Mouse (Mus musculus): ENCODE data around the gene Maip1. TPM values are rescaled to one million over a fixed set of nuclear protein-coding genes. Genes with fewer than 3 reads are reported as not detected.

The Maip1 gene
- polyA plus RNA-seq, 2 experiments, result 4.5 to 8.4 TPM

DNA sequence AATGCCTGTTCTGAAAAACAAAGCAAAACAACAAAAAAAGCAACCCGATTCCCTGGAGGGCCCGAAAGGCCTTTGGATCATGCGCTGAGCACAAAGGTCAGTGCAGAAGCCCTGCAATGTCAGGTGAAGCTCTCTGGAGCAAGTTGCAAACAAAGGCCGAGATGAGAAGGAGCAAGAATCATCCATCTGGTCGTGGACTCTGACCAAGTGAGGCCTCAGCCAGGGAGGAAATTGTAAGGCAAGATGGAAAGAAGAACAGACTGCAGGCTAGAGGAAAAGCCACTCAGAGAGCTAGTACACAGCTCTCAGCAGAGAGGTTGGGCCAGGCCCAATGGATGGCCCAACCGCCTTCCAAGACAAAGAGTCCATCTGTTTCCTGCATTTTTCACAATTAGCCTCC is 32.9 kb downstream of the Maip1 start:
- 67% methylated on average over 6 of the region's 6 CpGs for WGBS (ENCODE audit: insufficient replicate concordance)
- no peak for TF ChIP-seq CTCF (IDR thresholded peaks at IDR 0.05; ENCODE audit: low read depth)
- no peak for TF ChIP-seq EP300 (IDR thresholded peaks at IDR 0.05; ENCODE audit: low read depth)
- Histone ChIP-seq H3K9me3 (ENCODE audit: control insufficient read depth, low read length) (no peaks in the 10 kb centered on the region), H3K36me3 (replicated peaks; ENCODE audit: control insufficient read depth, insufficient read depth, low read depth) (no peaks in the 10 kb centered on the region), H3K27me3 (ENCODE audit: control insufficient read depth, insufficient read depth, low read length) (no peaks in the 10 kb centered on the region), H3K4me2 (ENCODE audit: low read depth) (no peak overlapping the region), H3K4me1 (replicated peaks; ENCODE audit: control insufficient read depth in 2 of 2, insufficient read depth in 2 of 2, low read length in 1 of 2) (peaks cover 2 to 9% of the 10 kb centered on the region in 2 experiments; a peak in 2 of 4 replicates), H3K9ac (replicated peaks) (no peak overlapping the region), H3K4me3 (ENCODE audit: insufficient read depth in 1 of 2, low read depth in 2 of 2, low read length in 2 of 2) (no peak overlapping the region), H3K27ac (no peak overlapping the region)
- ATAC-seq (ENCODE audit: insufficient read depth), result no peak
- DNase-seq (ENCODE audit: low read depth in 3 of 3, low spot score in 3 of 3), result no peak

GRCm38 (mm10) chr1:57440771-57441170 is 34.6 kb downstream of the Maip1 start:
- H3K27me3 ChIP-seq (ENCODE audit: control insufficient read depth, insufficient read depth, low read length), result no peaks in the 10 kb centered on the region
- peaks cover 2 to 9% of the 10 kb centered on the region in 2 experiments; a peak in 2 of 4 replicates for H3K4me1 ChIP-seq (replicated peaks; ENCODE audit: control insufficient read depth in 2 of 2, insufficient read depth in 2 of 2, low read length in 1 of 2)
- TF ChIP-seq EP300 (IDR thresholded peaks at IDR 0.05; ENCODE audit: low read depth) (no peak), CTCF (IDR thresholded peaks at IDR 0.05; ENCODE audit: low read depth) (no peak)
- H3K4me2 ChIP-seq (ENCODE audit: low read depth), result no peak overlapping the region
- no peak overlapping the region for H3K27ac ChIP-seq
- ATAC-seq (ENCODE audit: insufficient read depth), result no peak
- no peak overlapping the region for H3K4me3 ChIP-seq (ENCODE audit: insufficient read depth in 1 of 2, low read depth in 2 of 2, low read length in 2 of 2)
- H3K9ac ChIP-seq (replicated peaks), result no peak overlapping the region
- 34% methylated on average over 4 of the region's 4 CpGs for WGBS (ENCODE audit: insufficient replicate concordance)
- no peak for DNase-seq (ENCODE audit: low read depth in 3 of 3, low spot score in 3 of 3)
- H3K9me3 ChIP-seq (ENCODE audit: control insufficient read depth, low read length), result no peaks in the 10 kb centered on the region
- no peaks in the 10 kb centered on the region for H3K36me3 ChIP-seq (replicated peaks; ENCODE audit: control insufficient read depth, insufficient read depth, low read depth)

- Histone ChIP-seq H3K27me3 (ENCODE audit: control insufficient read depth, insufficient read depth, low read length) (no peaks in the 10 kb centered on the region), H3K27ac (no peak overlapping the region), H3K9ac (replicated peaks) (no peak overlapping the region), H3K4me3 (ENCODE audit: insufficient read depth in 1 of 2, low read depth in 2 of 2, low read length in 2 of 2) (no peak overlapping the region), H3K36me3 (replicated peaks; ENCODE audit: control insufficient read depth, insufficient read depth, low read depth) (no peaks in the 10 kb centered on the region), H3K4me1 (replicated peaks; ENCODE audit: control insufficient read depth in 2 of 2, insufficient read depth in 2 of 2, low read length in 1 of 2) (no peaks in the 10 kb centered on the region), H3K9me3 (ENCODE audit: control insufficient read depth, low read length) (no peaks in the 10 kb centered on the region), H3K4me2 (ENCODE audit: low read depth) (no peak overlapping the region)
- DNase-seq (ENCODE audit: low read depth in 3 of 3, low spot score in 3 of 3) (no peak), ATAC-seq (ENCODE audit: insufficient read depth) (no peak)
- 66% methylated on average over 10 of the region's 10 CpGs for WGBS (ENCODE audit: insufficient replicate concordance)
- no peak for TF ChIP-seq CTCF (IDR thresholded peaks at IDR 0.05; ENCODE audit: low read depth)
- TF ChIP-seq EP300 (IDR thresholded peaks at IDR 0.05; ENCODE audit: low read depth), result no peak
These were observed 39.6 kb downstream of the Maip1 start for GRCm38 (mm10) chr1:57445679-57446078.

- ATAC-seq (ENCODE audit: insufficient read depth), result no peak
- no peaks in the 10 kb centered on the region for H3K9me3 ChIP-seq (ENCODE audit: control insufficient read depth, low read length)
- H3K4me1 ChIP-seq (replicated peaks; ENCODE audit: control insufficient read depth in 2 of 2, insufficient read depth in 2 of 2, low read length in 1 of 2), result no peaks in the 10 kb centered on the region
- H3K27me3 ChIP-seq (ENCODE audit: control insufficient read depth, insufficient read depth, low read length), result no peaks in the 10 kb centered on the region
- DNase-seq (ENCODE audit: low read depth in 3 of 3, low spot score in 3 of 3), result no peak
- H3K27ac ChIP-seq, result no peak overlapping the region
- TF ChIP-seq CTCF (IDR thresholded peaks at IDR 0.05; ENCODE audit: low read depth) (no peak), EP300 (IDR thresholded peaks at IDR 0.05; ENCODE audit: low read depth) (no peak)
- H3K4me3 ChIP-seq (ENCODE audit: insufficient read depth in 1 of 2, low read depth in 2 of 2, low read length in 2 of 2), result no peak overlapping the region
- H3K36me3 ChIP-seq (replicated peaks; ENCODE audit: control insufficient read depth, insufficient read depth, low read depth), result no peaks in the 10 kb centered on the region
- no peak overlapping the region for H3K4me2 ChIP-seq (ENCODE audit: low read depth)
- WGBS (ENCODE audit: insufficient replicate concordance), result 72% methylated on average over 1 of the region's 1 CpGs
- no peak overlapping the region for H3K9ac ChIP-seq (replicated peaks)
These were observed 44.1 kb downstream of the Maip1 start for GRCm38 (mm10) chr1:57450241-57450640.

DNA sequence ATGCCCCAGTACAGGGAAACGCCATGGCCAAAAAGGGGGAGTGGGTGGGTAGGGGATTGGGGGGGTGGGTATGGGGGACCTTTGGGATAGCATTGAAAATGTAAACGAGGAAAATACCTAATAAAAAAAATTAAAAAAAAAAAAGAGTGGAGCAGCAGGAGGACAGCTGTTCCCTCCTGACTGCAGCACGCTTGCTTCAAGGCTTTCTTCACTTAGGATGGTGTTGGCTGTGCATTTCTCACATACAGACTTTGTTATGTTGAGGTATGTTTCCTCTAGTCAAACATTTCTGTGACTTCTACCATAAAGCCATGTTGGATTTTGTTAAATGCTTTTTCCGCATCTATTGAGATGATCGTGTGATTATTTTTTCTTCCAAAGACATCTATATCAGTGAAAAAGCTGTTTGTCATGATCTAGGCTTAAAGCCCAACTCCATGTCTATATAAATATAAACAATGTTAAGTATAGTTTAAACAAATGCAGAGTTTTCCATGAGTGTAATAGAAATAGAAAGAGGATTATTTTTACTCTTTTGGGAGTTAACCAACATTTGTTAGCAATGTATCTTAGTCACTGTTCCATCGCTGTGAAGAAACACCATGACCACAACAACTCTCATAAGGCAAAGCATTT is 54.3 kb downstream of the Maip1 start:
- H3K9me3 ChIP-seq (ENCODE audit: control insufficient read depth, low read length), result no peaks in the 10 kb centered on the region
- ATAC-seq (ENCODE audit: insufficient read depth) (no peak), DNase-seq (ENCODE audit: low read depth in 3 of 3, low spot score in 3 of 3) (no peak)
- no peak overlapping the region for H3K4me3 ChIP-seq (ENCODE audit: insufficient read depth in 1 of 2, low read depth in 2 of 2, low read length in 2 of 2)
- no peak overlapping the region for H3K9ac ChIP-seq (replicated peaks)
- no peak overlapping the region for H3K27ac ChIP-seq
- no peaks in the 10 kb centered on the region for H3K36me3 ChIP-seq (replicated peaks; ENCODE audit: control insufficient read depth, insufficient read depth, low read depth)
- H3K4me1 ChIP-seq (replicated peaks; ENCODE audit: control insufficient read depth in 2 of 2, insufficient read depth in 2 of 2, low read length in 1 of 2), result no peaks in the 10 kb centered on the region
- H3K27me3 ChIP-seq (ENCODE audit: control insufficient read depth, insufficient read depth, low read length), result no peaks in the 10 kb centered on the region
- H3K4me2 ChIP-seq (ENCODE audit: low read depth), result no peak overlapping the region
- TF ChIP-seq CTCF (IDR thresholded peaks at IDR 0.05; ENCODE audit: low read depth) (no peak), EP300 (IDR thresholded peaks at IDR 0.05; ENCODE audit: low read depth) (no peak)
- WGBS (ENCODE audit: insufficient replicate concordance), result 68% methylated on average over 6 of the region's 6 CpGs

Other genes with a start within 250 kb of the Maip1 start
- gene 1700066M21Rik, start 28.7 kb upstream of the Maip1 start, polyA plus RNA-seq (2012; rRNA removed), result 2.9 and 4.3 TPM in 2 replicates
- gene 1700066M21Rik, start 28.7 kb upstream of the Maip1 start, polyA plus RNA-seq (2014; fragmentation: Nextera tagmentation; extraction: Ambion mirVana), result 8.2 and 9.3 TPM in 2 replicates
- gene Tyw5, start 773 bp downstream of the Maip1 start, polyA plus RNA-seq (2012; rRNA removed), result 5.8 and 9.2 TPM in 2 replicates
- gene Tyw5, start 773 bp downstream of the Maip1 start, polyA plus RNA-seq (2014; fragmentation: Nextera tagmentation; extraction: Ambion mirVana), result 9.9 and 11.4 TPM in 2 replicates